Mouse (Mus musculus) brain, embryonic 14.5 days (tissue): ENCODE data around the gene Adora3. TPM values are rescaled to one million over a fixed set of nuclear protein-coding genes. Genes with fewer than 3 reads are reported as not detected.

ENCODE experiments used
- DNase-seq: peaks from one replicate; pipeline ENCODE4 v3.0.0-alpha.2; 2011; ENCODE audit warnings: low read depth
- CTCF ChIP-seq: fragments of 200-500 bp; IDR thresholded peaks from 2 replicates; pipeline ENCODE4 v1.5.1; 2012; ENCODE audit warnings: inconsistent platforms, mild to moderate bottlenecking, moderate library complexity, borderline replicate concordance; ENCODE audit not compliant: insufficient read depth, insufficient read length; ENCODE audit errors: extremely low read depth
- POLR2A ChIP-seq: fragments of 200-500 bp; IDR thresholded peaks from 2 replicates; pipeline ENCODE4 v1.6.1; 2012; ENCODE audit warnings: mild to moderate bottlenecking, inconsistent platforms, borderline replicate concordance; ENCODE audit not compliant: poor library complexity, insufficient read depth, insufficient read length, severe bottlenecking; ENCODE audit errors: extremely low read depth
- polyA plus RNA-seq: library from polyadenylated mRNA; depleted of rRNA; stranded (reverse); fragments of >200 nt; gene quantifications from 2 replicates; pipeline ENCODE4 v1.2.3, GENCODE M21; 2012

Gene Adora3
- polyA plus RNA-seq, 1 experiment, result 0.16 TPM

DNA sequence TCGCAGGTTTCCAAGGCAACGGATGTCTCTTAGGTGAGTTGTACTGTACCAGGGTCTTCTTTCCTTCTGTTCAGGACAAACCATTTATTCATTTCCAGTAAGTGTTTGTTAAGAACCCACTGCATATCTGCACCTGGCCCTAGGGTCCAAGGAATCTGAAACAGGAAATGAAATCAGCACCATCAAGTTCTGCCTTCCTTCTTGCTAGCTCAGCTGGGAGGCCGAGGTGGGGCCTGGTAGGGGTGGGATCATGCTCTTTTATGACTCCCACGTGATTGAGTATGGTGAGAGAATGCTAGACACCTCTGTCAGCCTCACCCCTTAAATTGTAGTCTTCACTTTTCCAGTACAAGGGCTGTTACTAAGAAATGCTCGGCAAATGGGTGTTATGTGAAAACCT is 13.1 kb upstream of the Adora3 start:
- DNase-seq, result no peak
- TF ChIP-seq POLR2A, result no peak
- TF ChIP-seq CTCF, result no peak

DNA sequence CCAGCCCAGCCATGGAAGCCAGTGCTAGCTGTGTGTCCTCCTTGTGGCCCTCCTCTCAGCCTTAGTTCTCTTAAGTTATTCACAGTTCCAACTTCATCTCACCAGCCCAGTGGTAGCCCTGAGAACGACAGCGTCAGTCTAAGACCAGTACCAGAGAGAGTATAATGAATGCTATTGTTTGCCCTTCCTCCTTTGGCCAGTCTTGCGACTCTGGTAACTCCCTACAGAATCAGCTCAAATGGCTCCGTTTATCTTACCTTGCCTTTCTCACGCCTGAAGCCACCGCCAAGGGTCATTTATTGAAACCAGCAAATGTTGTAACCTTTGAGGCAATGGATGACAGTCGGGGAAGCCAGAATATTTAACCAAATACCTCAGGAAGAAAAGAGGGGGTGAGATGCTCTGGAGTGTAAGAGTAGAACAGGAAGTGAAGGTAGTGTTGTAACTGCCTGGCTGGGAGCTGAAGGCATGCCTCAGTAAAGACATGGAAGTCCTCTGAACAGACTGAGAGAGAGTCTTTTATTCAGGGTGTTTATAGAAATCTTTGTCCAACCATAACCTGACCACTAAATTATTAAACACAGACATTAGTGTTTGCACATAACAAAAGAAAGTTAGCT is 8.8 kb upstream of the Adora3 start:
- no peak for TF ChIP-seq CTCF
- TF ChIP-seq POLR2A, result no peak
- no peak for DNase-seq

DNA sequence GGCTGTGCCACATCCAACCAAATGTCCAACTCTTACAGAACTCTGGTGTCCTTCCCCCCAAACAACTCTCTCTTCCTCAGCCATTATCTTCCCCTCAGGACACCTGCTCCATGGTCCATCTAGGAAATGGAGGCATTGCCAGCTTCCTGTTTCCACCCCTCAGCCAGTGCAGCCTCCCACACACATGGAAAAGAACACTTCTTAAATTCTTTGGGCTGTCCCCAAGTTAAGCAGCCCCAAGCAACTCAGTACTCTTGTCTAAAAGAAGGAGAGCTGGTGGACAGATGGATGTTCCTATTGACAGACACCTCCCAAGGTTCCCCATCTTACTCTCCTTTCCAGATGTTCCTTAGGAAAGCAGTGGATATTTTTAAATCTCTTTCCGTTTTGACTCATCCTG is 6.5 kb upstream of the Adora3 start:
- TF ChIP-seq POLR2A (no peak), CTCF (no peak)
- DNase-seq, result no peak

DNA sequence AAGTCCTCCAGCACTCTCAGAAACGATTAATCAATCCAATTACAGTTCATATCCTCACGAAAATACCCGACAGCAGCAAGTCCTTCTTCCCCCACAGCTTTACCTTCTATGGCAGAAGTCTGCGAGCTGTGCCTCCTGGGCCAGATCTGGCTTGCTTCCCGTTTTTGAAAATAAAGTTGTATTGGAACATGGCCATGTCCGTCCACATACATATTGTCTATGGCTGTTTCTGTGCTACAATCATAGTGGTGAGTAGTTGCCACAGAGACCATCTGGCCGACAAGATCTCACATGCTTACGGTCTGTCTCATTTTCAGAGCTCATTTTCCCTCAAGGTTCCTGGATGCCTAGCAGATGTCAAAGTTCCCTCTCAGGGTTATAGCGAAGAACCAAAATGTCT is 5.5 kb upstream of the Adora3 start:
- TF ChIP-seq POLR2A (no peak), CTCF (no peak)
- peak; percentile 17 for DNase-seq

DNA sequence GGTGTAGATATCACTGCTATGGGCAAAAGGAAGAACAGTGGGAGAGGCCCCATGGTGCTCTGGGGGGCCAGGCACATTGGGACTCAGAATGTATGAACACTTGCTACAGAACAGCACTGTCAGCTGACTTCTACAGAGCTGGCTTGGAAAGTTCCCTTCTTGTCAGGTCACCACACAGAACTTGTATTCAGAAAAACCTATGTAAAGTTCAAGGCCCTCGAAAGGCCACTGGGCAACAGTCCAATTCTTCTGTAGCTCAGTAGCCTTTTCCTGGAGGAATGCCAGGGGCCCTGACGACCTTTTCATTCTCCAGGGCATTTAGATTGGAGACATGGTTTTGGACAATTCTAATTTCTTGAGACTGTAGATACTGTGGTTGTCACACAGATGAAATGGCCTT is 2.5 kb upstream of the Adora3 start:
- DNase-seq, result peak; percentile 59
- no peak for TF ChIP-seq CTCF
- TF ChIP-seq POLR2A, result no peak

DNA sequence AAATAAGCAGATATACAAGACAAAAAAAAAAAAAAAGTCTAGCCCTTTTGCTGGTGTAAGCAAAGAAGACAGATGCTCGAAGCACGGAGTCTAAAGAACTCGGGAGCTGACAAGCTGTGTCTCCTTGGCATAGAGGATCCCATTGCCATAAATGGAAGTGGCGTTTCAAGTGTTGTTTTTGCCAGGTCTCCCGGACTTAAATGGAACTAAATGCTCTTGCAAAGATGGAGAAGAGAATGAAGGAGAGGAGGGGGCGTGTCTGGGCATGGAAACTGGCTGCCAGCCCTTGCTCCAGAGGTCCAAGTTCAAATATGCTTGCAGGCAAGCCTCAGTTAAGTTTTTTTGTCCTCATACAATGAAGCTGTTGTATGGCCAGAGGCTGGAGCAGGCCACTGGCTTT is 1.4 kb downstream of the Adora3 start:
- DNase-seq, result peak; percentile 68
- no peak for TF ChIP-seq POLR2A
- no peak for TF ChIP-seq CTCF

DNA sequence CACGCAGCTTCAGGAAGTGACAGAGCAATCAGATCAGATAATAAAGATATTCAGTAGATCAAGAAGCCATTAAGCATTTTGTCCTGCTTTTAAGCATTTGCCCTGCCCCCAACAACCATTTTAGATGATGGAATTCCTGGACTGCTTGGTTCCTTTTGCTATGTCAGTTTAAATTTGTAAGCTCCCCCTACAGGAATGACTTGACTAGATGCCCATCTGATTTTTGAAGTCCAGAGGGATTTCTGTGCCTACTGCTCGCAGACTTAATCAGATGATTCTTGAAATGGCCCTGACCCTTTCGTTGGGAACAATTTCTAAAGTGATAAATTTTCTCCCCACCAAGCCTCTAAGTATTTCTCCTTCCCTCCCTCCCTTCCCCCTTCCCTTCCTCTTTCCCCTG is 1.9 kb downstream of the Adora3 start:
- peak; percentile 19 for DNase-seq

DNA sequence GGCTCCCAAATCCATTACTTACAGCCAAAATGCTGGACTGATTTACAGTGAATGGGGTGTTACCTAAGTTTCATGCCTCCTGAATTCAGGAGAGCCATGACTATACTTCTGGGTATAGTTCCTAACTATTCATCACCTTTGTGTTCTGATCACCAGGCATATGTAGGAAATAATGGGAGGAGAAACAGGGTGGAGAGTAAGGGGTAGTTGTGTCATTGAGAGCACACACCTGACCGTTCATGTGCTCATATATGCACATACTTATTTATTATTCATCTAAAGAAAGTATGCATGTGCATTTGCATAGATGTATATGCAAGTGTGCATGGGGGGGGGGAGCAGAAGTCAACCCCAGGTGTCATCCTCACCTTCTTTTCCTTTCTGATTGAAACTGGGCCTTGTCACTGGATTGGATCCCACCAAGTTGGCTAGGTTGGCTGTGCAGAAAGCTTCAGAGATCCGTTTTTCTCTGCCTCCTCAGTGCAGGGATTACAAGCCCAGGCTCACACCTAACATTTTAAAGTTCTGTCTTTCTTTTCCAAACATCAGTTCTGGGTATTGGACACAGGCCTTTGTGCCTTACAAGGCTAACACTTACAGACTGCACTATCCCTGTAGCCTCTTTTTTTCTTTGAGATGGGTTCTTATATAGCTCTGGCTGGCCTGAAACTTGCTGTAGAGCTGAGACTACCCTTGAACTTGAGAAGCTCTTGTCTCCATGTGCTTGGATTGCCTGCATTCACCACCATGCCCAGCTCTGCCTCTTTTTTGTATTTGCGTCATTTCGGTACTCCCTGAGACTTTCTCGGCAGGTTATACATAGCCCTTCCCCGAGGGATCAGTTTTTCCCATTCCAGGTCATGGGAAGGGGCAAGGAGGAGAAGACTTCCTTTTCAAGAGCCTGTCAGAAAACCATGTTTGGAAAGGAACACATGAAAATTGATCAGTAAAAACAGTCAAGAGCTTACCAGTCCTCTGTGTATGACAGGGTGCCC is 3.1 kb downstream of the Adora3 start:
- DNase-seq, result no peak
- TF ChIP-seq CTCF, result no peak
- TF ChIP-seq POLR2A, result no peak

More for the DNA sequence above, 1.9 kb downstream of the Adora3 start:
- TF ChIP-seq CTCF, result no peak
- TF ChIP-seq POLR2A, result no peak

DNA sequence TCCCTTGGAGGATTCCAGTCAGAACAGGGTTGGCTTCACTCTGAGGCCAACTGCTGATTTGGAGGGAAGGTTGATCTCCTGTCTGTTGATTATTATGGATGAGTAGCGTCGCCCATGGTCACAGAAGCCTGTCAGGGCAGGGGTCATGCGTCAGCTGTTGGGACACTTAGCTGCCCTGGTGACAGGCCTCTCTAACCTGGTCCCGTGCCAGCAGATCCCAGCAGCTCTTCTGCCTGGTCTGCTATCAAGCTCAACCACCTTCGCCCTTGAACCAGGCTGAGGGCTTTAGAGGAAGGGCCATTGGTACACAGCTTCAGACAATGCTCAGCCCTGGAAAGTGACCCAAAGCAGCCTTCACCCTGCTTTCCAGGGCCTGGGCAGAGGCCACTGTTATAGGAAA is 5.4 kb downstream of the Adora3 start:
- TF ChIP-seq CTCF, result no peak
- no peak for TF ChIP-seq POLR2A
- DNase-seq, result no peak

DNA sequence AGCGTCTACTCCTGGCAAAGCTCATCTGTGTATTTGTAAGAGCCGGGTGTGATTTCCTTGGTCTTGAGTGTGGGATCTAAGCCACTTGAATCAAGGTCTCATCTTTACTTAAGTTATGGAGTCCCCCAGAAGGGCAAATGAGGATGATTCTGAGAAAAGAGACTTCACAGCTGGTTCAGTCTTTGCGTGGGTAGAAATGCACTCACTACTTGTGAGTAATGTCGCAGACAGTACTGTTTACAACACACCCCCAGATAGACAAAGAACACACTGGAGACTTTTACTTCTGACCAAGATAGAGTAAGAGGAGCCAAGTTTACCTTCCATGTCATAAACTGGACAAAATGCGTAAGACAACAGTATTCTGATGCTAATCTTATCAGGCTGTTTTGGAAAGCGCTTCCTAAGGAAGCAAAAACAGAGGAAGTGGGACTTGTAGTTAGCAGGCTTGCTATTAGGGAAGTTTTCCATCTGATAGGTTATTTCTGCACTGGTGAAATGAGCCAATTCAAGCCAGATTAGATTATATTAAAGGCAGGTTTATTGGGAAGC is 6.7 kb downstream of the Adora3 start:
- DNase-seq, result no peak
- no peak for TF ChIP-seq CTCF
- no peak for TF ChIP-seq POLR2A

DNA sequence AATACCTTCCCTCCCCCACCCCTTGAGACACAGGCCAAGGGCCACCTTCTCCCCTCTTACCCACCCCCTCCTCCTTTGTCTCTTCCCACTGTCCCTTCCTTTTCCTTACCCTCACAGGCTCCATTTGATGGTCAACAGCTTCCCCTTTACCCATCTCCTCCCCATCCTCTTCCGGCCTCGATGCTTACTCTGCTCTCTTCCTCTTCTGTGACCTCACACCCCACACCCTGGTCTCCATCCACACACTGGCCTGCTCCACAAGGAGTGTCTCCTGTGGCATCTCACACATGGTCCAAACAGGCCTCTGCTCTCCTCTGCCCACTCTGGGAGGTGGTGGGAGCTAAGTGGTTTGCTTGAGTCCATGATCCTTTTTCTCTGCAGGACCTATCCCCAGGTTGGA is 7.3 kb downstream of the Adora3 start:
- DNase-seq, result no peak
- TF ChIP-seq CTCF, result no peak

DNA sequence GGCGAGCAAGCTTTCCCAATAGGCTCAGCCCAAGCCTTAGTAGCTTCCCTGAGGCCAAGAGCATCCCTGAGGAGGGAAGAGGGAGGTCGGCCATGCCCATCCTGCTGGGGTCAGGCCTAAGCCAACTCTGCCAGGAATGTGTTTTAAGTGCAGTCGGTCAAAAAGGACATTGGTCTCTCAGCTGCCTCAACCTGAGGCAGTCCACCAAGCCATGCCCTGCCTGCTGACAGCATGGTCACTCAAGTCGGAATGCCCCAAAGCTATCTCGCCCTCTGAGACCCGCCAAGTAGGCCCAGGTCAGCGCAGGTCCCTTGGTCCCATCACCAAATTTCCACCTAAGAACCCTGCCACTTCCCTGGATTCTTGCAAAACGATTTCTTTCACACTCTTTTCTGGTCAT is 8.1 kb downstream of the Adora3 start:
- TF ChIP-seq POLR2A (no peak), CTCF (no peak)
- no peak for DNase-seq

DNA sequence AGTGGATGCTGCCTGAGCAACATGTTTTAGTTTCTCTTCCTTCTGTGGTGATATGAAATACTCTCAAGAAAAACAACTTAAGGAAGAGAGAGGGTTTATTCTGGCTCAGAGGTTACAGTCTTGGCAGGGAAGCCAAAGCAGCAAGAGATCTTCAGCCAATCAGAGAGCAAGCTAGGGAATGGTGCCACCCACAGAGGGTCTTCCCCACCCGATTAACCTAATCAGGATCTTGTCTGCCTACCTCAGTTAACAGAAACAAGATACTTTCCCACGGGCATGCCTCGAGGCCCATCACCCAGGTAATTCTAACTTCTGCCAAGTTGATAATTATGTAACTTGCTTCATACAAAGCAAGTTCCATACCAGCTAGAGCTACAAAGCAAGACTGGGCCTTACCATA is 9.8 kb downstream of the Adora3 start:
- no peak for DNase-seq
- TF ChIP-seq CTCF (no peak), POLR2A (no peak)
